Mouse (Mus musculus) midbrain, postnatal 0 days (tissue): Measurements from ENCODE around the gene Chchd4. TPM values are rescaled to one million over a fixed set of nuclear protein-coding genes. Genes with fewer than 3 reads are reported as not detected.

ENCODE experiments used
- ATAC-seq: fragments of 200-750 bp; cut with Nextera tagmentation; 2 replicates; pipeline ENCODE4 v1.8.0; 2017; ENCODE audit warnings: moderate number of reproducible peaks, mild to moderate bottlenecking, moderate TSS enrichment, moderate library complexity; ENCODE audit not compliant: low FRiP score
- DNase-seq: peaks from one replicate; pipeline ENCODE4 v3.0.0-alpha.2; 2015; ENCODE audit warnings: low spot score
- H3K27ac ChIP-seq: fragments of 300-500 bp; sonication (generic); 2 replicates; pipeline ENCODE4 v1.5.1; 2014; ENCODE audit warnings: low read depth, mild to moderate bottlenecking, low read length, mixed read lengths
- H3K27me3 ChIP-seq: fragments of 300-500 bp; sonication (generic); 2 replicates; pipeline ENCODE4 v1.6.1; 2014; ENCODE audit warnings: low read length, control low read depth, mixed read lengths; ENCODE audit not compliant: insufficient read depth
- H3K36me3 ChIP-seq: fragments of 300-500 bp; sonication (generic); 2 replicates; pipeline ENCODE4 v1.6.1; 2014; ENCODE audit warnings: low read length, control low read depth, mixed read lengths; ENCODE audit not compliant: insufficient read depth
- H3K4me1 ChIP-seq: fragments of 300-500 bp; sonication (generic); 2 replicates; pipeline ENCODE4 v1.6.1; 2014; ENCODE audit warnings: mild to moderate bottlenecking, control low read depth, antibody characterized with exemption, low read length, mixed read lengths; ENCODE audit not compliant: insufficient read depth
- H3K4me2 ChIP-seq: fragments of 300-500 bp; sonication (generic); 2 replicates; pipeline ENCODE4 v1.6.1; 2014; ENCODE audit warnings: low read depth, mild to moderate bottlenecking, low read length, mixed read lengths; ENCODE audit not compliant: poor library complexity, severe bottlenecking
- H3K4me3 ChIP-seq: fragments of 300-500 bp; sonication (generic); 2 replicates; pipeline ENCODE4 v1.5.1; 2014; ENCODE audit warnings: low read depth, mild to moderate bottlenecking, low read length, moderate library complexity
- H3K9ac ChIP-seq: fragments of 300-500 bp; sonication (generic); replicated peaks from 2 replicates; pipeline ENCODE4 v1.6.1; 2014; ENCODE audit warnings: mild to moderate bottlenecking, low read length, moderate library complexity, mixed read lengths; ENCODE audit not compliant: poor library complexity, severe bottlenecking
- H3K9me3 ChIP-seq: fragments of 300-500 bp; sonication (generic); 2 replicates; pipeline ENCODE4 v1.6.1; 2016; ENCODE audit warnings: low read length, control low read depth
- CTCF ChIP-seq: IDR thresholded peaks from 2 replicates; pipeline ENCODE4 v1.5.1; 2016; ENCODE audit warnings: antibody characterized with exemption, mild to moderate bottlenecking
- WGBS: fragments of 180-500 bp; shearing (Covaris S2); extraction: QIAGEN DNeasy Blood & Tissue Kit; methylation state at CpG from one replicate; pipeline ENCODE4 v1.1.7; 2014; 5-methylcytosine and 5-hydroxymethylcytosine counted together
- polyA plus RNA-seq: library from polyadenylated mRNA; unstranded; fragments of >200 nt; fragmentation: Nextera tagmentation; extraction: Ambion mirVana; gene quantifications from 2 replicates; pipeline ENCODE4 v1.2.1, GENCODE M21; 2015
- total RNA-seq: library from RNA; depleted of rRNA; stranded (reverse); fragments of >200 nt; gene quantifications from 2 replicates; pipeline ENCODE4 v1.2.3, GENCODE M21; 2014

Chchd4 gene
- total and polyA plus RNA-seq, 2 experiments from 2014 or later, result 20.8 to 36.2 TPM

GRCm38 (mm10) chr6:91467106-91467505 lies 6.2 kb downstream of the Chchd4 start:
- H3K36me3 ChIP-seq, result peaks cover 48% of the 10 kb centered on the region
- no peaks in the 10 kb centered on the region for H3K9me3 ChIP-seq
- TF ChIP-seq CTCF, result no peak
- H3K27ac ChIP-seq, result no peak overlapping the region
- no peaks in the 10 kb centered on the region for H3K27me3 ChIP-seq
- H3K4me3 ChIP-seq, result no peak overlapping the region
- no peak overlapping the region for H3K9ac ChIP-seq
- 88% methylated on average over 1 of the region's 1 CpGs for WGBS
- H3K4me2 ChIP-seq, result no peak overlapping the region
- ATAC-seq, result no peak
- DNase-seq, result no peak
- H3K4me1 ChIP-seq, result peaks cover 3% of the 10 kb centered on the region; the same call in 1 of the 2 replicates

- 94% methylated on average over 2 of the region's 2 CpGs for WGBS
- H3K27me3 ChIP-seq, result no peaks in the 10 kb centered on the region
- no peaks in the 10 kb centered on the region for H3K9me3 ChIP-seq
- no peak overlapping the region for H3K9ac ChIP-seq
- no peak overlapping the region for H3K4me3 ChIP-seq
- TF ChIP-seq CTCF, result no peak
- no peak for DNase-seq
- ATAC-seq, result no peak
- H3K4me1 ChIP-seq, result no peaks in the 10 kb centered on the region
- H3K27ac ChIP-seq, result no peak overlapping the region
- peaks cover 48% of the 10 kb centered on the region for H3K36me3 ChIP-seq
- H3K4me2 ChIP-seq, result no peak overlapping the region
These were observed 7.6 kb downstream of the Chchd4 start for GRCm38 (mm10) chr6:91465756-91466155.

GRCm38 (mm10) chr6:91459471-91459870 lies 13.9 kb downstream of the Chchd4 start:
- TF ChIP-seq CTCF, result peak; percentile 6; the same call in 1 of the 2 replicates
- 97% methylated on average over 1 of the region's 1 CpGs for WGBS
- ATAC-seq (no peak), DNase-seq (no peak)
- Histone ChIP-seq H3K4me3 (no peak overlapping the region), H3K27me3 (no peaks in the 10 kb centered on the region), H3K9ac (no peak overlapping the region), H3K4me2 (no peak overlapping the region), H3K4me1 (no peaks in the 10 kb centered on the region), H3K27ac (no peak overlapping the region), H3K36me3 (0 out of 2 replicates have a peak, but pooled peaks cover 15% of the 10 kb centered on the region), H3K9me3 (no peaks in the 10 kb centered on the region)

DNA sequence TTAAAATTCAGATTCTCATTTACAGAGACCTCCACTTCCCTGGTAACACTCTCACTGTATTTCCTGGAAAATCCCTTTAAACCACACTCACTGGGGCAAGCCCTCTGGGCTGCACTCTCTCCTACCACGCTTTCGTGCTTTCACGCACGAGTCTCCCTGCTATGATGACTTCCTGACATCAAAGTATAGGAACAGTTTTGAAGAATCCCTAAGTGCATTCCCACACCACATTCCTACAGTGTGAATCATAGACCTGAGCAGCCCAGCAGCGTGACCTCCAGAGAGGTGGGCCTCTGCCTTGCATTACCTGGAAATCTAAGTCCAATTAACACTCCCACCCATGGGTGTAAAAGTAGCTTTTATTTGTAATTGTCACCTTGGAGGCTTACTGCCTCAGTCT lies 18.8 kb downstream of the Chchd4 start:
- ATAC-seq (no peak), DNase-seq (no peak)
- Histone ChIP-seq H3K4me1 (no peaks in the 10 kb centered on the region), H3K36me3 (no peaks in the 10 kb centered on the region), H3K27ac (no peak overlapping the region), H3K4me3 (no peak overlapping the region), H3K9me3 (no peaks in the 10 kb centered on the region), H3K4me2 (no peak overlapping the region), H3K27me3 (no peaks in the 10 kb centered on the region), H3K9ac (no peak overlapping the region)
- 68% methylated on average over 5 of the region's 5 CpGs for WGBS
- no peak for TF ChIP-seq CTCF

GRCm38 (mm10) chr6:91452056-91452455 lies 21.3 kb downstream of the Chchd4 start:
- Histone ChIP-seq H3K4me1 (no peaks in the 10 kb centered on the region), H3K4me2 (no peak overlapping the region), H3K9ac (no peak overlapping the region), H3K4me3 (no peak overlapping the region), H3K27ac (no peak overlapping the region), H3K36me3 (no peaks in the 10 kb centered on the region), H3K27me3 (no peaks in the 10 kb centered on the region), H3K9me3 (no peaks in the 10 kb centered on the region)
- DNase-seq (no peak), ATAC-seq (no peak)
- no peak for TF ChIP-seq CTCF
- WGBS, result 55% methylated on average over 1 of the region's 1 CpGs

GRCm38 (mm10) chr6:91449472-91450225 lies 23.7 kb downstream of the Chchd4 start:
- no peak overlapping the region for H3K4me3 ChIP-seq
- WGBS, result 53% methylated on average over 3 of the region's 3 CpGs
- H3K27ac ChIP-seq, result no peak overlapping the region
- H3K9ac ChIP-seq, result no peak overlapping the region
- no peaks in the 10 kb centered on the region for H3K27me3 ChIP-seq
- ATAC-seq (no peak), DNase-seq (no peak)
- no peak overlapping the region for H3K4me2 ChIP-seq
- TF ChIP-seq CTCF, result no peak
- H3K4me1 ChIP-seq, result no peaks in the 10 kb centered on the region
- H3K36me3 ChIP-seq, result no peaks in the 10 kb centered on the region
- no peaks in the 10 kb centered on the region for H3K9me3 ChIP-seq
